Mouse (Mus musculus) stomach, postnatal 0 days (tissue): Measurements from ENCODE around the gene Crygs.

Source experiments
- CTCF ChIP-seq: IDR thresholded peaks from 2 replicates; pipeline ENCODE4 v1.5.1; 2016; ENCODE audit warnings: antibody characterized with exemption, low read depth, mild to moderate bottlenecking, moderate library complexity
- EP300 ChIP-seq: optimal IDR thresholded peaks from 2 replicates; pipeline ENCODE3; 2016; ENCODE audit warnings: antibody characterized with exemption

DNA sequence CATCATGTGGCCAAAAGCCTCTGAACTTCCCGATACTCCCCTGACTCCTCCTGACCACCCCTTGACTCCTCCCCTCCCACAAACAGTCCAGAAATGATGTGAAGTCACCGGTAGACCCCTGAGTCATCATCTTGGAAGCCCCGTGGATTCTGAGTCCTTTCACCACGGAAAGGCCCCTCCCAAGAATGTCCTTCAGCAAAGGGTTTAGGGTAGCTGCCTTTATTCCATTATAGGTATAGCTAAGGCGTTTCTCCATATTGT, 10.6 kb downstream of the Crygs start:
- TF ChIP-seq EP300: no peak
- TF ChIP-seq CTCF: no peak
